In the genomic region with DNA sequence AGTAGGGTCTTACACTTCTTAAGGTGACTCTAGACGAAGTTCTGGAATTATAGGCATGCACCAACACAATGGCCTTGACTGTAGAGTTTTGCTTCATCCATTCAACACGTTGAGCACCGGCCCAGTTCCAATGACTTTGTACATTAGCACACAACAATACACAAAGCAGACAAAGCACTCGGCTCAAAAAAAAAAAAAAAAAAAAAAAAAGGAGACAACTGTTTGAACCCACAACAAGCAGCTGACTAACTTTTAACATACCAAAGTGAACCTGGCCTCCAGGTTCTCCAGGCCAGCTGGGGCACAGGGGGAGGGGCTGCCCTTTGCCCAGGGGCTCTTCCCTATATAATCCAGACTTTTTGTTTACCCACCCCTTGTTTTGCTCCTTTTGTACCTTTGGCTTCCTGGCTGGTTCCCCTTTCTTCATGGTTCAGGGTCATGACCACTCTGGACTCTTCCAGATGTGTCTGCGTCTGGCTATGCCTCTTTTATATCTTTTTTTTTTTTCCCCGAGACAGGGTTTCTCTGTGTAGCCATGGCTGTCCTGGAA, we compare ENCODE assay signal across 10 mouse cellular contexts. TPM values are rescaled to one million over a fixed set of nuclear protein-coding genes. Genes with fewer than 3 reads are reported as not detected.
DNase-seq lines count a peak whose midpoint lies in the region; ATAC-seq and TF ChIP-seq lines count a peak whose summit lies in the region.
"Had no signal": no experiment of that assay in that cellular context is flagged by ENCODE, and none has a peak within 500 bp of the region (broad histone marks: within the 10 kb centered on the region; RNA-seq: fewer than 3 reads in every experiment).

No protein-coding gene starts in this region.

- no peaks in the 10 kb centered on the region for H3K9me3 ChIP-seq in heart, embryonic 10.5 days
- no peaks in the 10 kb centered on the region for H3K9me3 ChIP-seq in ES-E14 (ENCODE audit: control insufficient read depth, insufficient read depth, low read depth, low read length)
- no peaks in the 10 kb centered on the region for H3K9me3 ChIP-seq in hindbrain, embryonic 13.5 days
- no peaks in the 10 kb centered on the region for H3K9me3 ChIP-seq in midbrain, embryonic 10.5 days (replicated peaks)
- H3K9me3 ChIP-seq: lung, embryonic 15.5 days had no signal

- peak overlapping the region; percentile 86; the same call in 1 of the 2 replicates for H3K4me3 ChIP-seq in heart, embryonic 10.5 days
- H3K4me3 ChIP-seq in ES-E14 (ENCODE audit: insufficient read depth in 1 of 2, low read depth in 1 of 2, low read length in 2 of 2, poor library complexity in 1 of 2, severe bottlenecking in 1 of 2) = peak overlapping the region; percentile 19 to 65; a peak in 3 of 4 replicates
- H3K4me3 ChIP-seq in hindbrain, embryonic 13.5 days = no peak overlapping the region
- H3K4me3 ChIP-seq in midbrain, embryonic 10.5 days = no peak overlapping the region

- H3K27me3 ChIP-seq in heart, embryonic 10.5 days (ENCODE audit: insufficient read depth, poor library complexity, severe bottlenecking) = no peaks in the 10 kb centered on the region
- H3K27me3 ChIP-seq in hindbrain, embryonic 13.5 days = no peaks in the 10 kb centered on the region
- no peaks in the 10 kb centered on the region for H3K27me3 ChIP-seq in midbrain, embryonic 10.5 days (ENCODE audit: low read depth, poor library complexity, severe bottlenecking)
- H3K27me3 ChIP-seq: lung, embryonic 15.5 days had no signal

- no peak overlapping the region for H3K4me2 ChIP-seq in hindbrain, embryonic 13.5 days

- H3K9ac ChIP-seq in ES-E14 (ENCODE audit: insufficient read depth, low read depth, low read length, poor library complexity, severe bottlenecking) = peak overlapping the region; percentile 79
- no peak overlapping the region for H3K9ac ChIP-seq in hindbrain, embryonic 13.5 days

- peak overlapping the region; percentile 97 for H3K27ac ChIP-seq in heart, embryonic 10.5 days
- peak overlapping the region; percentile 98 for H3K27ac ChIP-seq in ES-E14 (ENCODE audit: insufficient read depth, low read depth, low read length, poor library complexity, severe bottlenecking)
- peak overlapping the region; percentile 98; the same call in 1 of the 2 replicates for H3K27ac ChIP-seq in hindbrain, embryonic 13.5 days
- peak overlapping the region; percentile 97 for H3K27ac ChIP-seq in midbrain, embryonic 10.5 days (replicated peaks)

- H3K36me3 ChIP-seq in heart, embryonic 10.5 days = peaks cover 17% of the 10 kb centered on the region
- peaks cover 13% of the 10 kb centered on the region for H3K36me3 ChIP-seq in ES-E14 (ENCODE audit: control insufficient read depth, insufficient read depth, low read length, poor library complexity, severe bottlenecking)
- peaks cover 11% of the 10 kb centered on the region for H3K36me3 ChIP-seq in hindbrain, embryonic 13.5 days
- H3K36me3 ChIP-seq in midbrain, embryonic 10.5 days = peaks cover 19% of the 10 kb centered on the region

- DNase-seq in heart, embryonic 10.5 days (ENCODE audit: low spot score) = no peak
- DNase-seq in heart, postnatal 10 days = no peak
- DNase-seq in ES-E14 (ENCODE audit: low read depth, low spot score) = peak; percentile 63
- DNase-seq in midbrain, embryonic 10.5 days (ENCODE audit: low spot score) = no peak
- no peak for DNase-seq in thymus, postnatal 25 days
- no peak for DNase-seq in spleen, postnatal 4 days (ENCODE audit: low spot score in 2 of 2)
- DNase-seq in cerebellum, postnatal 14 days = no peak

- no peak for ATAC-seq in hindbrain, embryonic 13.5 days (ENCODE audit: low FRiP score)

- H3K4me1 ChIP-seq in heart, embryonic 10.5 days = peaks cover 24% of the 10 kb centered on the region
- H3K4me1 ChIP-seq in ES-E14 (ENCODE audit: control insufficient read depth in 2 of 2, insufficient read depth in 2 of 2, low read length in 2 of 2, poor library complexity in 1 of 2) = peaks cover 6 to 14% of the 10 kb centered on the region in 2 experiments; a peak in 3 of 4 replicates
- H3K4me1 ChIP-seq in hindbrain, embryonic 13.5 days (replicated peaks) = peaks cover 29% of the 10 kb centered on the region
- peaks cover 29% of the 10 kb centered on the region for H3K4me1 ChIP-seq in midbrain, embryonic 10.5 days

- intact Hi-C loops in heart, postnatal 10 days (cut with DNase I) = loop anchor here (1.0 to 2.0 kb wide), 2 partner anchors 21 to 31 kb away; no protein-coding TSS in a partner anchor

- 73% methylated on average over 6 of the region's 6 CpGs for WGBS in heart, embryonic 10.5 days
- WGBS in hindbrain, embryonic 13.5 days = 82% methylated on average over 6 of the region's 6 CpGs
- WGBS in midbrain, embryonic 10.5 days = 86% methylated on average over 6 of the region's 6 CpGs

- in situ Hi-C loops in ES-E14 (cut with MboI; ENCODE audit: low sequenced_read_pairs in 2 of 2, unreplicated experiment in 2 of 2) = no loop called here

TF ChIP-seq in ES-E14, 5 proteins besides CTCF, POLR2A, EP300 and RAD21:
- TF ChIP-seq MAFK (IDR thresholded peaks at IDR 0.05; ENCODE audit: insufficient read depth, low read depth, low read length) (peak; percentile 18; the same call in 1 of the 2 replicates), ZNF384 (IDR thresholded peaks at IDR 0.05; ENCODE audit: low read depth, low read length) (peak; percentile 99), HCFC1 (IDR thresholded peaks at IDR 0.05; ENCODE audit: borderline replicate concordance, insufficient read depth, low read length) (no peak), CHD2 (IDR thresholded peaks at IDR 0.05; ENCODE audit: low read depth, low read length) (0 out of 2 replicates have a peak, but pooled peaks have one; percentile 8), ZC3H11A (IDR thresholded peaks at IDR 0.05; ENCODE audit: borderline replicate concordance, low read depth, low read length) (no peak)

RNA-seq across cellular contexts. Expression of a gene that starts 1.3 kb away (rescaled TPM):
- 202 and 227 TPM in 2 replicates for polyA plus RNA-seq in heart, embryonic 10.5 days (2016; fragmentation: Nextera tagmentation; extraction: Ambion mirVana)
- total RNA-seq in heart, postnatal 10 days (2021) = 100 to 1,000 TPM; 321 to 334 TPM
- total RNA-seq in ES-E14 (2012; rRNA removed) = 109 and 176 TPM in 2 replicates
- polyA plus RNA-seq in hindbrain, embryonic 13.5 days (2015; fragmentation: Nextera tagmentation; extraction: Ambion mirVana) = 646 and 674 TPM in 2 replicates
- polyA plus RNA-seq in midbrain, embryonic 10.5 days (2016; fragmentation: Nextera tagmentation; extraction: Ambion mirVana) = 270 and 311 TPM in 2 replicates

RNA-seq across cellular contexts. Expression of a gene that starts 38.6 kb away (rescaled TPM):
- 2.3 and 5.2 TPM in 2 replicates for polyA plus RNA-seq in heart, embryonic 10.5 days (2016; fragmentation: Nextera tagmentation; extraction: Ambion mirVana)
- total RNA-seq in heart, postnatal 10 days (2021) = 1 to 10 TPM in 1 of 2 experiments, under 1 TPM in 1; 0.43 to 1.4 TPM
- total RNA-seq in ES-E14 (2012; rRNA removed) = 10.9 and 11.0 TPM in 2 replicates
- polyA plus RNA-seq in hindbrain, embryonic 13.5 days (2015; fragmentation: Nextera tagmentation; extraction: Ambion mirVana) = 0.61 and 1.4 TPM in 2 replicates
- 1.7 TPM in 2 replicates for polyA plus RNA-seq in midbrain, embryonic 10.5 days (2016; fragmentation: Nextera tagmentation; extraction: Ambion mirVana)

RNA-seq across cellular contexts. Expression of a gene that starts 44.2 kb away (rescaled TPM):
- polyA plus RNA-seq in heart, embryonic 10.5 days (2016; fragmentation: Nextera tagmentation; extraction: Ambion mirVana) = not detected in 2 replicates
- total RNA-seq in heart, postnatal 10 days (2021) = not detected
- 12.7 and 16.1 TPM in 2 replicates for total RNA-seq in ES-E14 (2012; rRNA removed)
- 0.17 TPM in 1 of 2 replicates, not detected in the other for polyA plus RNA-seq in hindbrain, embryonic 13.5 days (2015; fragmentation: Nextera tagmentation; extraction: Ambion mirVana)
- polyA plus RNA-seq in midbrain, embryonic 10.5 days (2016; fragmentation: Nextera tagmentation; extraction: Ambion mirVana) = 0.10 TPM in 1 of 2 replicates, not detected in the other
- polyA plus RNA-seq: kidney, embryonic 14.5 days; lung, embryonic 15.5 days had no signal

RNA-seq across cellular contexts. Expression of a gene that starts 48.0 kb away (rescaled TPM):
- 655 and 948 TPM in 2 replicates for polyA plus RNA-seq in heart, embryonic 10.5 days (2016; fragmentation: Nextera tagmentation; extraction: Ambion mirVana)
- total RNA-seq in heart, postnatal 10 days (2021) = 100 to 1,000 TPM; 304 to 329 TPM
- 630 and 878 TPM in 2 replicates for total RNA-seq in ES-E14 (2012; rRNA removed)
- polyA plus RNA-seq in hindbrain, embryonic 13.5 days (2015; fragmentation: Nextera tagmentation; extraction: Ambion mirVana) = 8.9 and 10.3 TPM in 2 replicates
- polyA plus RNA-seq in midbrain, embryonic 10.5 days (2016; fragmentation: Nextera tagmentation; extraction: Ambion mirVana) = 7.8 and 8.5 TPM in 2 replicates

RNA-seq across cellular contexts. Expression of a gene that starts 58.9 kb away (rescaled TPM):
- 36.0 and 37.6 TPM in 2 replicates for polyA plus RNA-seq in heart, embryonic 10.5 days (2016; fragmentation: Nextera tagmentation; extraction: Ambion mirVana)
- total RNA-seq in heart, postnatal 10 days (2021) = 10 to 100 TPM in 1 of 2 experiments, 1 to 10 TPM in 1; 9.5 to 10.7 TPM
- total RNA-seq in ES-E14 (2012; rRNA removed) = 26.7 and 28.3 TPM in 2 replicates
- polyA plus RNA-seq in hindbrain, embryonic 13.5 days (2015; fragmentation: Nextera tagmentation; extraction: Ambion mirVana) = 25.6 and 28.3 TPM in 2 replicates
- polyA plus RNA-seq in midbrain, embryonic 10.5 days (2016; fragmentation: Nextera tagmentation; extraction: Ambion mirVana) = 36.3 and 39.6 TPM in 2 replicates

Comparison
In these comparisons a context has a peak if more than half of its experiments do, and no peak if none do; other contexts are left out.
1. H3K4me3 ChIP-seq: peak in heart, embryonic 10.5 days (single experiment) and ES-E14 (2 of 2); none in hindbrain, embryonic 13.5 days (single experiment) and midbrain, embryonic 10.5 days (single experiment).
2. Peak in every context shown above with its lines, with median percentiles within 50 percentile points of each other: H3K27ac ChIP-seq.